28 mouse cellular contexts compared by ENCODE assay signal in the genomic region with DNA sequence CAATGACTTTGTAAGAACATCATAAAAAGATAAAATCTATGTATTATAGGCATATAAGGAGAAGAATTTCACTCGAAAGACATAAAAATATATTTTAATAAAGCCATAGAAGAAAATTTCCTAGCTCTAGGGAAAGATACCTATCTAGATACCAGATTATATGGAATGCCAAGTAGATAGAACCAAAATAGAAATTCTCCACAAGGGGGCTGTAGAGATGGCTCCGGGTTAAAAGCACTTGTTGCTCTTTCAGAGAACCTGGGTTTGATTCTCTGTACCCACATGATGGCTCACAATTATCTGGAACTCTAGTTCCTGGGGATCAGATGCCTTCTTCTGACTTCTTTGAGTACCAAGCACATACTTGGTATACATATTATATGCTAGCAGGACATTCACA. TPM values are rescaled to one million over a fixed set of nuclear protein-coding genes. Genes with fewer than 3 reads are reported as not detected.
DNase-seq lines count a peak whose midpoint lies in the region; TF ChIP-seq lines count a peak whose summit lies in the region.
"Had no signal": no experiment of that assay in that cellular context is flagged by ENCODE, and none has a peak within 500 bp of the region (broad histone marks: within the 10 kb centered on the region; RNA-seq: fewer than 3 reads in every experiment).

No protein-coding gene starts in this region.

- intact Hi-C loops in gastrocnemius, adult 2 months (cut with DNase I), result no loop called here
- intact Hi-C loops in gastrocnemius, postnatal 14 days (cut with DNase I; ENCODE audit: low total_unique reads), result no loop called here
- intact Hi-C loops in left cerebral cortex, adult 2 months (cut with DNase I), result no loop called here

- H3K36me3 ChIP-seq in kidney, adult 2 months (ENCODE audit: control insufficient read depth, insufficient read depth, low read length), result no peaks in the 10 kb centered on the region
- H3K36me3 ChIP-seq: heart, embryonic 13.5 days had no signal

- TF ChIP-seq CTCF in gastrocnemius, adult 2 months (IDR thresholded peaks at IDR 0.05), result peak; percentile 16; the same call in 1 of the 2 replicates
- no peak for TF ChIP-seq CTCF in kidney, adult 2 months (conservative IDR thresholded peaks at IDR 0.05; ENCODE audit: insufficient read depth, insufficient read length, low read depth, low read length)
- peak; percentile 24 for TF ChIP-seq CTCF in left cerebral cortex, adult 2 months (IDR thresholded peaks at IDR 0.05)

- no peak for DNase-seq in gastrocnemius, adult 2 months
- no peak for DNase-seq in gastrocnemius, postnatal 14 days
- DNase-seq in kidney, adult 9 months, result peak; percentile 14
- no peak for DNase-seq in kidney, adult 2 months
- DNase-seq in left cerebral cortex, adult 2 months (ENCODE audit: extremely low spot score in 1 of 2, low spot score in 2 of 2), result no peak
- no peak for DNase-seq in left cerebral cortex, adult 8-10 months (ENCODE audit: low spot score in 2 of 2)
- DNase-seq in frontal cortex, postnatal 36 days (ENCODE audit: low spot score in 2 of 2), result no peak
- no peak for DNase-seq in frontal cortex, postnatal 10 days (ENCODE audit: low spot score in 2 of 2)
- DNase-seq: adrenal gland, adult 8-10 months; adrenal gland, postnatal 25 days; B cell, adult 2 months; cerebellum, adult 11-12 months; cerebellum, adult 8-10 months; cerebellum, postnatal 10 days; cerebellum, postnatal 36 days; gastrocnemius, postnatal 10 days; heart, adult 11 months; heart, postnatal 14 days; heart, postnatal 4 days had no signal

- no peak overlapping the region for H3K4me3 ChIP-seq in gastrocnemius, adult 2 months
- no peak overlapping the region for H3K4me3 ChIP-seq in kidney, adult 2 months (ENCODE audit: insufficient read depth, low read depth, low read length)
- no peak overlapping the region for H3K4me3 ChIP-seq in left cerebral cortex, adult 2 months
- H3K4me3 ChIP-seq: forebrain, embryonic 10.5 days; forebrain, embryonic 13.5 days; heart, embryonic 13.5 days had no signal

- no peaks in the 10 kb centered on the region for H3K4me1 ChIP-seq in kidney, adult 2 months (ENCODE audit: control insufficient read depth, insufficient read depth, low read length)

- no peaks in the 10 kb centered on the region for H3K27me3 ChIP-seq in kidney, adult 2 months (replicated peaks; ENCODE audit: control insufficient read depth, insufficient read depth, low read length)
- H3K27me3 ChIP-seq: CH12.LX; forebrain, embryonic 13.5 days; heart, embryonic 13.5 days had no signal

- no peak for TF ChIP-seq POLR2A in kidney, adult 2 months (IDR thresholded peaks at IDR 0.05; ENCODE audit: low read depth, low read length)

- H3K27ac ChIP-seq in gastrocnemius, adult 2 months, result no peak overlapping the region
- no peak overlapping the region for H3K27ac ChIP-seq in kidney, adult 2 months (ENCODE audit: insufficient read depth, low read depth, low read length)
- H3K27ac ChIP-seq in left cerebral cortex, adult 2 months, result no peak overlapping the region
- H3K27ac ChIP-seq: forebrain, embryonic 10.5 days; forebrain, embryonic 13.5 days; heart, embryonic 13.5 days; hindbrain, embryonic 14.5 days; hindbrain, postnatal 0 days had no signal

- WGBS in kidney, adult 2 months, result 90% methylated on average over 2 of the region's 2 CpGs

RNA-seq across cellular contexts. Expression of a gene that starts 56.7 kb away (rescaled TPM):
- 10 to 100 TPM in 1 of 2 experiments, 1 to 10 TPM in 1; 5.8 to 10.5 TPM for total RNA-seq in gastrocnemius, adult 2 months (2021)
- 10 to 100 TPM; 15.4 to 19.0 TPM for total RNA-seq in gastrocnemius, postnatal 14 days (2021)
- 7.9 and 9.7 TPM in 2 replicates for polyA plus RNA-seq in kidney, adult 2 months (2012; rRNA removed)
- total RNA-seq in left cerebral cortex, adult 2 months (2021), result 10 to 100 TPM; 26.9 to 33.1 TPM
- total RNA-seq in left cerebral cortex, adult 8-10 months (2022), result 10 to 100 TPM; 37.5 to 40.3 (median 38.6) TPM
- total RNA-seq: CH12.LX, MEL had no signal
- polyA plus RNA-seq: activated CD4-positive, CD25-positive, alpha-beta regulatory T cell, adult 4 months; inflammation-experienced regulatory T-cells, adult 6 months had no signal
